Mouse (Mus musculus) MEL (cell line): ENCODE measurements at regions not wholly inside any gene's neighbourhood (a gene's known extent, or its start where the extent isn't known, plus 50 kb on each side); places are given as distances from the start of the nearest gene placed in this dataset.

ENCODE experiments used
- CTCF ChIP-seq, 3 experiments: IDR thresholded peaks in 2 of 3; conservative IDR thresholded peaks in 1 of 3; 2 replicates each; pipeline ENCODE4 v1.5.1; 2011 to 2012; ENCODE audit warnings: low read length in 3 of 3, low read depth in 2 of 3, mild to moderate bottlenecking in 2 of 3, improper control_type of control experiment in 1 of 3, inconsistent platforms in 1 of 3, mixed read lengths in 1 of 3, moderate library complexity in 1 of 3; ENCODE audit not compliant: control insufficient read depth in 1 of 3, insufficient read depth in 1 of 3, poor library complexity in 1 of 3, severe bottlenecking in 1 of 3
- GATA1 ChIP-seq: IDR thresholded peaks from 2 replicates; pipeline ENCODE4 v1.6.1; 2011; ENCODE audit warnings: low read depth, low read length, improper control_type of control experiment
- HCFC1 ChIP-seq: IDR thresholded peaks from 2 replicates; pipeline ENCODE4 v1.6.1; 2012; ENCODE audit warnings: low read depth, mild to moderate bottlenecking, inconsistent platforms, low read length, improper control_type of control experiment, moderate library complexity
- MAX ChIP-seq: IDR thresholded peaks from 2 replicates; pipeline ENCODE4 v1.6.1; 2011; ENCODE audit warnings: low read length, improper control_type of control experiment
- ZMIZ1 ChIP-seq: IDR thresholded peaks from 2 replicates; pipeline ENCODE4 v1.6.1; 2012; ENCODE audit warnings: low read depth, mild to moderate bottlenecking, inconsistent platforms, low read length, improper control_type of control experiment, moderate library complexity

GRCm38 (mm10) chr10:102801391-102801790 is 228.6 kb downstream of the Alx1 start:
- TF ChIP-seq ZMIZ1 = no peak
- TF ChIP-seq CTCF (IDR thresholded peaks at IDR 0.05 in 2 of 3, conservative IDR thresholded peaks at IDR 0.05 in 1 of 3; ENCODE audit: control insufficient read depth in 1 of 3, insufficient read depth in 1 of 3, low read depth in 2 of 3, low read length in 3 of 3, poor library complexity in 1 of 3, severe bottlenecking in 1 of 3) = no peak
- no peak for TF ChIP-seq HCFC1
- TF ChIP-seq GATA1 = no peak
- no peak for TF ChIP-seq MAX
